Mouse (Mus musculus): ENCODE data around the gene Ralgps1.

DNA sequence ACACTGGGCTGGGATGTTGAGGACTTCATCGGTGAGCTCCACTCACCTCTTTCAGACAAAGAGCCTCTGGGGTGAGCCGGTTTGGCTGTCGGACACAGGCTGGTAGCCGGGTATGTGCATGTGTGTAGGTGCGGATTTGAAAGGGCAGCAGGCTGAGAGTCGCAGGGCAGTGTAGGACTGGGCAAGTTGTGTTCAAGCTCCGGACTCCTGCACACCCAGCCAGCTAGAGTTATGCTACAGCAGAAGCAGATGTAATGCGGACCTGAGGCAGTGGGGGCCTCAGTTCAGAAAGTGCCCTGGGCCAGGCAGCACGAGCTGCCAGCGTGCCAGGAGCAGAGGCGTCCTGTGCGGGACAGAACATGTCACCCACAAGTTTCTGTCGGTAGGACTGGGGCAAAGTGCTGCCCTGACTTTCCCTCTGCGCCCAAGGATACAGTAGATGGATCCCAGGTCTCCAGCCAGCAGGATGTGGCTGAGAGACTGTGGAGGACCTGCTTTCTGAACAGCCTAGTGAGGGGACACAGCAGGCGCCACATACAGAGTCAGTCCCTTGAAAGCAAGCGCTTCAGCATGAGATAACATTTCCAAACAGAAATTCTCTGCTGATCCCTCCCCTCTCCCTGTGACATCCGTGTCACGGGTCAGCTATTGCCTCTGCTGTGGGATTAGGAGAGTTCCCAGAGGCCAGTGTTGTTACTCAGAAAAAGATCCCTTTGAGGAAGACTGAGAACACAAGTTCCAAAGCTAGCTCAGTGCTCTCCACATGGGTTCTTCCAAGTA lies 154.5 kb downstream of the Ralgps1 start:
- TF ChIP-seq POLR2A (IDR thresholded peaks at IDR 0.05; ENCODE audit: extremely low read depth, insufficient read depth, low read length) (no peak), CTCF (IDR thresholded peaks at IDR 0.05; ENCODE audit: extremely low read depth, insufficient read depth, low read length) (no peak)
